Mouse (Mus musculus) kidney, embryonic 16.5 days (tissue): ENCODE measurements around the gene Prox2. TPM values are rescaled to one million over a fixed set of nuclear protein-coding genes. Genes with fewer than 3 reads are reported as not detected.

Experiments used
- ATAC-seq: fragments of 200-750 bp; cut with Nextera tagmentation; 2 replicates; pipeline ENCODE4 v1.8.0; 2017; ENCODE audit warnings: moderate TSS enrichment; ENCODE audit not compliant: low FRiP score, low TSS enrichment
- H3K27ac ChIP-seq: fragments of 300-500 bp; sonication (generic); 2 replicates; pipeline ENCODE4 v1.5.1; 2014; ENCODE audit warnings: low read length
- H3K27me3 ChIP-seq: fragments of 300-500 bp; sonication (generic); 2 replicates; pipeline ENCODE4 v1.6.1; 2014; ENCODE audit warnings: low read length, control low read depth, mixed read lengths; ENCODE audit not compliant: insufficient read depth
- H3K36me3 ChIP-seq: fragments of 300-500 bp; sonication (generic); 2 replicates; pipeline ENCODE4 v1.6.1; 2014; ENCODE audit warnings: low read length, control low read depth, mixed read lengths; ENCODE audit not compliant: insufficient read depth
- H3K4me1 ChIP-seq: fragments of 300-500 bp; sonication (generic); 2 replicates; pipeline ENCODE4 v1.6.1; 2014; ENCODE audit warnings: low read length, control low read depth, mixed read lengths; ENCODE audit not compliant: insufficient read depth
- H3K4me2 ChIP-seq: fragments of 300-500 bp; sonication (generic); replicated peaks from 2 replicates; pipeline ENCODE4 v1.6.1; 2014; ENCODE audit warnings: low read depth, low read length
- H3K4me3 ChIP-seq: fragments of 300-500 bp; sonication (generic); 2 replicates; pipeline ENCODE4 v1.5.1; 2014; ENCODE audit warnings: mild to moderate bottlenecking, low read length
- H3K9ac ChIP-seq: fragments of 300-500 bp; sonication (generic); replicated peaks from 2 replicates; pipeline ENCODE4 v1.6.1; 2014; ENCODE audit warnings: low read length
- H3K9me3 ChIP-seq: fragments of 300-500 bp; sonication (generic); 2 replicates; pipeline ENCODE4 v1.6.1; 2016; ENCODE audit warnings: low read length, control low read depth
- WGBS: fragments of 180-500 bp; shearing (Covaris S2); extraction: QIAGEN DNeasy Blood & Tissue Kit; methylation state at CpG from one replicate; pipeline ENCODE4 v1.1.7; 2014; 5-methylcytosine and 5-hydroxymethylcytosine counted together
- polyA plus RNA-seq: library from polyadenylated mRNA; unstranded; fragments of >200 nt; fragmentation: Nextera tagmentation; extraction: Ambion mirVana; gene quantifications from 2 replicates; pipeline ENCODE4 v1.2.1, GENCODE M21; 2015

Prox2 gene
- polyA plus RNA-seq, 1 experiment from 2014 or later: 3.7 TPM

GRCm38 (mm10) chr12:85077100-85077499 is 33.5 kb downstream of the Prox2 start:
- no peak overlapping the region for H3K4me3 ChIP-seq
- H3K36me3 ChIP-seq: peaks cover 8% of the 10 kb centered on the region; the same call in 1 of the 2 replicates
- H3K9me3 ChIP-seq: no peaks in the 10 kb centered on the region
- no peaks in the 10 kb centered on the region for H3K4me1 ChIP-seq
- no peaks in the 10 kb centered on the region for H3K27me3 ChIP-seq
- WGBS: 88% methylated on average over 3 of the region's 3 CpGs
- no peak overlapping the region for H3K4me2 ChIP-seq
- H3K27ac ChIP-seq: no peak overlapping the region
- no peak for ATAC-seq
- no peak overlapping the region for H3K9ac ChIP-seq

DNA sequence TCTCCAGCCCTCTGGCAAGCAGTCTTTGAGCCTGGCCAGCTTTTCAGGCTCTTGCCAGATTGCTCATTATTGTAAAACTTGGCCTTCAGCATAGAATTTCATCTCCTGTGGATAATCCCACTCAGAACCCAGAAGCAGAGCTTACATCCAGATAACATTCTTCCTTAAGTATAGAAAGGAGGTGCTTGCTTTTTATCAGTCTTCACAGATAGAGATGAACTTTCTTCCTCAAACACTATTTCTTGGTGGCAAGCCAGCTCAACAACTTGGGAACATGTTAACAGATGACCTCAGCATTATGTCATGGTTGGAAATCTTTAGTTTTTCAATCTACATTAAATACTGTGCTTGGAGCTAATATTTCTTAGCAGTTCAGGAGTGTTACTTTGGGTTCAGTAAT is 39.5 kb downstream of the Prox2 start:
- Histone ChIP-seq H3K4me2 (no peak overlapping the region), H3K4me1 (no peaks in the 10 kb centered on the region), H3K4me3 (no peak overlapping the region), H3K36me3 (peaks cover 21% of the 10 kb centered on the region), H3K9ac (no peak overlapping the region), H3K27ac (no peak overlapping the region), H3K9me3 (no peaks in the 10 kb centered on the region), H3K27me3 (no peaks in the 10 kb centered on the region)
- no peak for ATAC-seq

DNA sequence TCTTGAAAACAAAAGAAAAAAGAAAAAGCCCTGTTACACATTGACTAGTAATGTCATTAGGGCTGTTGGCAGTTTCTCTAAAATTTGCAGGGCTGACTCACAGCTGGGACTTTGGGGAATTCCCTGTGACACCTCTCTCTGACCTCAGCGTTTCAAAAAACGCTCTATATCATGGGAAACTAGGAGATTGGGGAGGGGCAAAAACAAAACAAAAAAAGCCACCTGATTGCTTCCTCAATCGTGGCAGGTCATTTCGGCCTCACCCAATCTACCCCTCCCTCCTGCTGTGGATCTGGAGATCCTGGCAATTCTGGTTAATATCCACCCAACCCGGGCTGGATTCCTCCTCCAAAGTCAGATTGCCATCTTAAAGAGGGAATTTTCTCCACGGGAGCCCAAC is 59.3 kb downstream of the Prox2 start:
- WGBS: 58% methylated on average over 6 of the region's 6 CpGs
- 0 out of 2 replicates have a peak overlapping the region, but pooled peaks have one; percentile 4 for H3K9ac ChIP-seq

More for the DNA sequence above, 59.3 kb downstream of the Prox2 start:
- no peak overlapping the region for H3K4me3 ChIP-seq
- no peaks in the 10 kb centered on the region for H3K4me1 ChIP-seq
- no peaks in the 10 kb centered on the region for H3K9me3 ChIP-seq
- no peak for ATAC-seq
- H3K36me3 ChIP-seq: peaks cover 52% of the 10 kb centered on the region
- H3K4me2 ChIP-seq: no peak overlapping the region
- peak overlapping the region; percentile 24; the same call in 1 of the 2 replicates for H3K27ac ChIP-seq
- H3K27me3 ChIP-seq: no peaks in the 10 kb centered on the region

Other genes starting within 250 kb of the Prox2 start
- 0.89 and 0.98 TPM in 2 replicates for gene Ltbp2, start 234.2 kb downstream of the Prox2 start, polyA plus RNA-seq
- 135 and 144 TPM in 2 replicates for gene Fcf1, start 139.9 kb downstream of the Prox2 start, polyA plus RNA-seq
- 13.5 and 14.5 TPM in 2 replicates for gene Arel1, start 139.9 kb downstream of the Prox2 start, polyA plus RNA-seq
- 26.4 and 29.5 TPM in 2 replicates for gene Ylpm1, start 114.4 kb downstream of the Prox2 start, polyA plus RNA-seq
- gene Dlst, start 74 bp upstream of the Prox2 start, polyA plus RNA-seq: 153 TPM in 2 replicates
- 0.86 and 1.1 TPM in 2 replicates for gene Rps6kl1, start 40.5 kb upstream of the Prox2 start, polyA plus RNA-seq
- 16.9 and 18.4 TPM in 2 replicates for gene Pgf, start 67.0 kb upstream of the Prox2 start, polyA plus RNA-seq
- gene Eif2b2, start 108.7 kb upstream of the Prox2 start, polyA plus RNA-seq: 108 and 110 TPM in 2 replicates
- gene Mlh3, start 159.8 kb upstream of the Prox2 start, polyA plus RNA-seq: 9.7 and 10.9 TPM in 2 replicates
- gene Acyp1, start 177.7 kb upstream of the Prox2 start, polyA plus RNA-seq: 57.4 and 57.5 TPM in 2 replicates
- gene Zc2hc1c, start 177.8 kb upstream of the Prox2 start, polyA plus RNA-seq: 4.1 and 4.4 TPM in 2 replicates
- 20.7 and 23.9 TPM in 2 replicates for gene Nek9, start 228.6 kb upstream of the Prox2 start, polyA plus RNA-seq